ENCODE assay signal across 28 mouse cellular contexts in the genomic region with DNA sequence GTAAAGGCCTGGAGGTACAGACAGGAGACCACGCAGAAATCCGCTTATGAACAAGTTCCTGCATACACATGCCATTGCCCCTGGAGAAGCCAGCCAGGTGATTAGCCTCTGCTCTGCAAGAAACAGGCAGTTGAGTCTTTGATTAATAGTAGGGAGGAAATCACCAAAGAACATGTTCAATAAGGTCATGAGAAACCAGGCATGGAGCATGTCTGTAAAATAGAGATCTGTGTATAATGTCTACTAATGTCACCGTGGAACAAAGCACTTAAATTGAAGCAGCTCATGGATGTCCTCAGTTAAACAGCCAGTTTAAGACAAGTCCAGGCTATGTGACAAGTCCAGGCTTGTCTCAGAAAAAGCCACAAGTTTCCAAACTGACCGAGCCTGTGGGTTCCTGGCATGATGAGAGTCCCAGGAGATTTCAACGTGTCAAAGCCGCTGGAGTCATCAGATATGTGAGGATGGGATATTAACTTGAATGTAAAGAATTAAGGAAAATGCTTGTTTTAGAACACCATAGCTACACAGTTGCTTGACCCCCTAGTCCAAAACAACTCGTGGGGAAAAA. TPM values are rescaled to one million over a fixed set of nuclear protein-coding genes. Genes with fewer than 3 reads are reported as not detected.
DNase-seq lines count a peak whose midpoint lies in the region; ATAC-seq lines count a peak whose summit lies in the region.
"Had no signal": no experiment of that assay in that cellular context is flagged by ENCODE, and none has a peak within 500 bp of the region (broad histone marks: within the 10 kb centered on the region; RNA-seq: fewer than 3 reads in every experiment).

No protein-coding gene starts in this region.

- 94% methylated on average over 7 of the region's 7 CpGs for WGBS in forebrain, embryonic 11.5 days
- 90% methylated on average over 7 of the region's 7 CpGs for WGBS in forebrain, embryonic 10.5 days
- 85% methylated on average over 7 of the region's 7 CpGs for WGBS in liver, embryonic 11.5 days

- no peaks in the 10 kb centered on the region for H3K4me1 ChIP-seq in forebrain, embryonic 11.5 days (replicated peaks; ENCODE audit: control insufficient read depth, insufficient read depth, low read length)
- H3K4me1 ChIP-seq in forebrain, embryonic 10.5 days, result peaks cover 5% of the 10 kb centered on the region
- H3K4me1 ChIP-seq in liver, embryonic 11.5 days (replicated peaks; ENCODE audit: control insufficient read depth, insufficient read depth, low read length), result no peaks in the 10 kb centered on the region

- peaks cover 20% of the 10 kb centered on the region for H3K36me3 ChIP-seq in forebrain, embryonic 11.5 days (ENCODE audit: control insufficient read depth, insufficient read depth, low read length)
- H3K36me3 ChIP-seq in forebrain, embryonic 10.5 days (replicated peaks), result peaks cover 54% of the 10 kb centered on the region
- peaks cover 45% of the 10 kb centered on the region for H3K36me3 ChIP-seq in liver, embryonic 11.5 days (ENCODE audit: control insufficient read depth, insufficient read depth, low read length)

- no peak overlapping the region for H3K27ac ChIP-seq in forebrain, embryonic 11.5 days (ENCODE audit: low read depth, low read length)
- no peak overlapping the region for H3K27ac ChIP-seq in forebrain, embryonic 10.5 days
- H3K27ac ChIP-seq in liver, embryonic 11.5 days (ENCODE audit: low read depth, low read length), result no peak overlapping the region
- H3K27ac ChIP-seq: embryonic facial prominence, embryonic 13.5 days; forebrain, embryonic 13.5 days; gastrocnemius, adult 2 months; heart, embryonic 13.5 days; hindbrain, embryonic 14.5 days; hindbrain, postnatal 0 days had no signal

- H3K9ac ChIP-seq in forebrain, embryonic 11.5 days (ENCODE audit: low read length), result no peak overlapping the region
- H3K9ac ChIP-seq in liver, embryonic 11.5 days (ENCODE audit: low read depth, low read length), result no peak overlapping the region
- H3K9ac ChIP-seq: embryonic facial prominence, embryonic 13.5 days; forebrain, embryonic 13.5 days; heart, embryonic 13.5 days; hindbrain, embryonic 14.5 days had no signal

- peak; percentile 36 for DNase-seq in forebrain, embryonic 11.5 days (ENCODE audit: low spot score)
- DNase-seq in forebrain, embryonic 10.5 days (ENCODE audit: extremely low spot score, low spot score), result no peak
- DNase-seq in R1 (ENCODE audit: low read depth, low spot score), result peak; percentile 28
- DNase-seq in fat pad, adult 2 months (ENCODE audit: extremely low read depth, low read depth, low spot score), result peak; percentile 56
- no peak for DNase-seq in liver, embryonic 11.5 days (ENCODE audit: low spot score)
- DNase-seq in kidney, postnatal 10 days, result no peak
- no peak for DNase-seq in urinary bladder, postnatal 25 days (ENCODE audit: low spot score)
- DNase-seq: adrenal gland, adult 8-10 months; adrenal gland, postnatal 25 days; cerebellum, adult 11-12 months; cerebellum, adult 9-11 months; cerebellum, postnatal 25 days; gastrocnemius, adult 2 months; gastrocnemius, postnatal 14 days; heart, adult 18-20 months; heart, postnatal 14 days; heart, postnatal 4 days; kidney, adult 18-20 months had no signal

- no peak overlapping the region for H3K4me2 ChIP-seq in forebrain, embryonic 11.5 days (ENCODE audit: low read depth, low read length, severe bottlenecking)
- no peak overlapping the region for H3K4me2 ChIP-seq in liver, embryonic 11.5 days
- H3K4me2 ChIP-seq: embryonic facial prominence, embryonic 13.5 days; forebrain, embryonic 13.5 days; heart, embryonic 13.5 days; hindbrain, embryonic 14.5 days had no signal

- no peaks in the 10 kb centered on the region for H3K27me3 ChIP-seq in forebrain, embryonic 11.5 days (ENCODE audit: control insufficient read depth, insufficient read depth, low read length)
- H3K27me3 ChIP-seq in forebrain, embryonic 10.5 days (ENCODE audit: poor library complexity, severe bottlenecking), result no peaks in the 10 kb centered on the region
- H3K27me3 ChIP-seq in liver, embryonic 11.5 days (replicated peaks; ENCODE audit: control insufficient read depth, insufficient read depth, low read length), result no peaks in the 10 kb centered on the region
- H3K27me3 ChIP-seq: embryonic facial prominence, embryonic 13.5 days; forebrain, embryonic 13.5 days; heart, embryonic 13.5 days had no signal

- H3K4me3 ChIP-seq in forebrain, embryonic 11.5 days (ENCODE audit: low read depth, low read length), result no peak overlapping the region
- no peak overlapping the region for H3K4me3 ChIP-seq in forebrain, embryonic 10.5 days
- no peak overlapping the region for H3K4me3 ChIP-seq in liver, embryonic 11.5 days (ENCODE audit: low read depth, low read length)
- H3K4me3 ChIP-seq: embryonic facial prominence, embryonic 13.5 days; forebrain, embryonic 13.5 days; gastrocnemius, adult 2 months; heart, embryonic 13.5 days had no signal

- no peak for ATAC-seq in forebrain, embryonic 11.5 days (replicated peaks; ENCODE audit: low FRiP score)
- no peak for ATAC-seq in liver, embryonic 11.5 days (replicated peaks; ENCODE audit: low FRiP score)
- ATAC-seq: activated CD4-positive, CD25-positive, alpha-beta regulatory T cell, adult 4 months; forebrain, embryonic 13.5 days; forebrain, embryonic 16.5 days; hindbrain, postnatal 0 days; inflammation-experienced regulatory T-cells, adult 6 months; intestine, embryonic 16.5 days had no signal

- no peaks in the 10 kb centered on the region for H3K9me3 ChIP-seq in forebrain, embryonic 11.5 days (ENCODE audit: control insufficient read depth, low read length)
- H3K9me3 ChIP-seq in forebrain, embryonic 10.5 days, result no peaks in the 10 kb centered on the region
- no peaks in the 10 kb centered on the region for H3K9me3 ChIP-seq in liver, embryonic 11.5 days (ENCODE audit: control insufficient read depth, low read length)
- H3K9me3 ChIP-seq: embryonic facial prominence, embryonic 13.5 days; forebrain, embryonic 13.5 days; G1E; heart, embryonic 13.5 days had no signal

RNA-seq across cellular contexts. Expression of gene Dvl3, which starts 5.4 kb away (rescaled TPM):
- 42.8 and 45.4 TPM in 2 replicates for polyA plus RNA-seq in forebrain, embryonic 11.5 days (2014; fragmentation: Nextera tagmentation; extraction: Ambion mirVana)
- polyA plus RNA-seq in forebrain, embryonic 10.5 days (2016; fragmentation: Nextera tagmentation; extraction: Ambion mirVana), result 28.8 and 30.5 TPM in 2 replicates
- polyA plus RNA-seq in liver, embryonic 11.5 days (2014; fragmentation: Nextera tagmentation; extraction: Ambion mirVana), result 18.9 and 20.3 TPM in 2 replicates

RNA-seq across cellular contexts. Expression of gene Eif2b5, which starts 12.7 kb away (rescaled TPM):
- 135 and 138 TPM in 2 replicates for polyA plus RNA-seq in forebrain, embryonic 11.5 days (2014; fragmentation: Nextera tagmentation; extraction: Ambion mirVana)
- 158 and 160 TPM in 2 replicates for polyA plus RNA-seq in forebrain, embryonic 10.5 days (2016; fragmentation: Nextera tagmentation; extraction: Ambion mirVana)
- 125 and 132 TPM in 2 replicates for polyA plus RNA-seq in liver, embryonic 11.5 days (2014; fragmentation: Nextera tagmentation; extraction: Ambion mirVana)

RNA-seq across cellular contexts. Expression of gene Ap2m1, which starts 23.9 kb away (rescaled TPM):
- 797 and 824 TPM in 2 replicates for polyA plus RNA-seq in forebrain, embryonic 11.5 days (2014; fragmentation: Nextera tagmentation; extraction: Ambion mirVana)
- 628 and 638 TPM in 2 replicates for polyA plus RNA-seq in forebrain, embryonic 10.5 days (2016; fragmentation: Nextera tagmentation; extraction: Ambion mirVana)
- 519 and 569 TPM in 2 replicates for polyA plus RNA-seq in liver, embryonic 11.5 days (2014; fragmentation: Nextera tagmentation; extraction: Ambion mirVana)

RNA-seq across cellular contexts. Expression of gene Abcf3, which starts 37.0 kb away (rescaled TPM):
- polyA plus RNA-seq in forebrain, embryonic 11.5 days (2014; fragmentation: Nextera tagmentation; extraction: Ambion mirVana), result 51.6 and 55.9 TPM in 2 replicates
- 58.3 and 62.6 TPM in 2 replicates for polyA plus RNA-seq in forebrain, embryonic 10.5 days (2016; fragmentation: Nextera tagmentation; extraction: Ambion mirVana)
- 49.2 and 50.9 TPM in 2 replicates for polyA plus RNA-seq in liver, embryonic 11.5 days (2014; fragmentation: Nextera tagmentation; extraction: Ambion mirVana)

Comparison
In these comparisons a context has a peak if more than half of its experiments do, and no peak if none do; other contexts are left out.
1. DNase-seq: peak in forebrain, embryonic 11.5 days (single experiment), R1 (single experiment) and fat pad, adult 2 months (single experiment); none in forebrain, embryonic 10.5 days (single experiment), liver, embryonic 11.5 days (single experiment), kidney, postnatal 10 days (single experiment) and urinary bladder, postnatal 25 days (single experiment).